Mouse (Mus musculus) limb, embryonic 13.5 days (tissue): ENCODE results near the gene Trim47. TPM values are rescaled to one million over a fixed set of nuclear protein-coding genes. Genes with fewer than 3 reads are reported as not detected.

Experiments
- ATAC-seq: fragments of 200-750 bp; cut with Nextera tagmentation; 2 replicates; pipeline ENCODE4 v1.8.0; 2017; ENCODE audit warnings: low read depth, moderate number of reproducible peaks, moderate TSS enrichment; ENCODE audit not compliant: low FRiP score
- H3K27ac ChIP-seq: fragments of 300-500 bp; sonication (generic); 2 replicates; pipeline ENCODE4 v1.5.1; 2015; ENCODE audit warnings: inconsistent platforms, mild to moderate bottlenecking, moderate library complexity
- H3K27me3 ChIP-seq: fragments of 300-500 bp; sonication (generic); 2 replicates; pipeline ENCODE4 v1.6.1; 2015; ENCODE audit warnings: mild to moderate bottlenecking, inconsistent platforms
- H3K36me3 ChIP-seq: fragments of 300-500 bp; sonication (generic); 2 replicates; pipeline ENCODE4 v1.6.1; 2015; ENCODE audit warnings: inconsistent platforms, mild to moderate bottlenecking, moderate library complexity
- H3K4me1 ChIP-seq: fragments of 300-500 bp; sonication (generic); 2 replicates; pipeline ENCODE4 v1.6.1; 2015; ENCODE audit warnings: inconsistent platforms
- H3K4me2 ChIP-seq: fragments of 300-500 bp; sonication (generic); replicated peaks from 2 replicates; pipeline ENCODE4 v1.6.1; 2015; ENCODE audit warnings: inconsistent platforms, mild to moderate bottlenecking, moderate library complexity
- H3K4me3 ChIP-seq: fragments of 300-500 bp; sonication (generic); 2 replicates; pipeline ENCODE4 v1.5.1; 2015; ENCODE audit warnings: moderate library complexity, mild to moderate bottlenecking, inconsistent platforms
- H3K9ac ChIP-seq: fragments of 300-500 bp; sonication (generic); 2 replicates; pipeline ENCODE4 v1.6.1; 2015; ENCODE audit warnings: mild to moderate bottlenecking, inconsistent platforms
- H3K9me3 ChIP-seq: fragments of 300-500 bp; sonication (generic); 2 replicates; pipeline ENCODE4 v1.6.1; 2016; ENCODE audit warnings: inconsistent platforms
- WGBS: fragments of 180-500 bp; shearing (Covaris S2); methylation state at CpG from one replicate; pipeline ENCODE4 v1.1.7; 2015; 5-methylcytosine and 5-hydroxymethylcytosine counted together
- polyA plus RNA-seq: library from polyadenylated mRNA; unstranded; fragments of >200 nt; fragmentation: Nextera tagmentation; extraction: Ambion mirVana; gene quantifications from 2 replicates; pipeline ENCODE4 v1.2.1, GENCODE M21; 2015

The Trim47 gene
- polyA plus RNA-seq, 1 experiment from 2014 or later, result 15.9 TPM

GRCm38 (mm10) chr11:116104006-116104646 is 22.9 kb downstream of the Trim47 start:
- Histone ChIP-seq H3K4me3 (no peak overlapping the region), H3K9ac (peak overlapping the region; percentile 51; the same call in 1 of the 2 replicates), H3K4me1 (peaks cover 81% of the 10 kb centered on the region), H3K27me3 (peaks cover 38% of the 10 kb centered on the region), H3K36me3 (no peaks in the 10 kb centered on the region), H3K27ac (peak overlapping the region; percentile 77), H3K4me2 (peak overlapping the region; percentile 27; the same call in 1 of the 2 replicates), H3K9me3 (no peaks in the 10 kb centered on the region)
- ATAC-seq, result peak; percentile 67; the same call in 1 of the 2 replicates
- 34% methylated on average over 14 of the region's 14 CpGs for WGBS

- ATAC-seq, result no peak
- Histone ChIP-seq H3K36me3 (no peaks in the 10 kb centered on the region), H3K4me1 (peaks cover 76% of the 10 kb centered on the region), H3K9me3 (no peaks in the 10 kb centered on the region), H3K4me3 (no peak overlapping the region), H3K27ac (peak overlapping the region; percentile 18; the same call in 1 of the 2 replicates), H3K4me2 (no peak overlapping the region), H3K9ac (no peak overlapping the region), H3K27me3 (peaks cover 33% of the 10 kb centered on the region)
- WGBS, result 77% methylated on average over 12 of the region's 12 CpGs
Observed at GRCm38 (mm10) chr11:116103572-116103971, 23.4 kb downstream of the Trim47 start.

GRCm38 (mm10) chr11:116102472-116102871 is 24.5 kb downstream of the Trim47 start:
- no peaks in the 10 kb centered on the region for H3K9me3 ChIP-seq
- peaks cover 22% of the 10 kb centered on the region for H3K27me3 ChIP-seq
- H3K36me3 ChIP-seq, result no peaks in the 10 kb centered on the region
- no peak overlapping the region for H3K4me3 ChIP-seq
- peaks cover 65% of the 10 kb centered on the region for H3K4me1 ChIP-seq
- ATAC-seq, result no peak
- H3K27ac ChIP-seq, result peak overlapping the region; percentile 80
- peak overlapping the region; percentile 28; the same call in 1 of the 2 replicates for H3K4me2 ChIP-seq
- 39% methylated on average over 3 of the region's 4 CpGs for WGBS
- peak overlapping the region; percentile 57; the same call in 1 of the 2 replicates for H3K9ac ChIP-seq

- H3K4me3 ChIP-seq, result no peak overlapping the region
- H3K36me3 ChIP-seq, result no peaks in the 10 kb centered on the region
- peak overlapping the region; percentile 80 for H3K27ac ChIP-seq
- peaks cover 17% of the 10 kb centered on the region for H3K27me3 ChIP-seq
- H3K4me1 ChIP-seq, result peaks cover 60% of the 10 kb centered on the region
- H3K9ac ChIP-seq, result peak overlapping the region; percentile 57
- H3K9me3 ChIP-seq, result 0 out of 2 replicates have a peak, but pooled peaks cover under 1% of the 10 kb centered on the region
- WGBS, result 42% methylated on average over 11 of the region's 11 CpGs
- ATAC-seq, result 0 out of 2 replicates have a peak, but pooled peaks have one; percentile 17
- H3K4me2 ChIP-seq, result peak overlapping the region; percentile 28
Observed at GRCm38 (mm10) chr11:116101931-116102381, 25.1 kb downstream of the Trim47 start.

- no peak overlapping the region for H3K4me2 ChIP-seq
- 0 out of 2 replicates have a peak, but pooled peaks cover 5% of the 10 kb centered on the region for H3K9me3 ChIP-seq
- ATAC-seq, result no peak
- peaks cover 48% of the 10 kb centered on the region for H3K4me1 ChIP-seq
- no peaks in the 10 kb centered on the region for H3K36me3 ChIP-seq
- peaks cover 5% of the 10 kb centered on the region for H3K27me3 ChIP-seq
- no peak overlapping the region for H3K9ac ChIP-seq
- no peak overlapping the region for H3K4me3 ChIP-seq
- 87% methylated on average over 7 of the region's 7 CpGs for WGBS
- peak overlapping the region; percentile 80; the same call in 1 of the 2 replicates for H3K27ac ChIP-seq
Observed at GRCm38 (mm10) chr11:116100839-116101238, 26.2 kb downstream of the Trim47 start.

GRCm38 (mm10) chr11:116100385-116100784 is 26.6 kb downstream of the Trim47 start:
- H3K36me3 ChIP-seq, result no peaks in the 10 kb centered on the region
- 77% methylated on average over 6 of the region's 6 CpGs for WGBS
- H3K9ac ChIP-seq, result no peak overlapping the region
- peaks cover 44% of the 10 kb centered on the region for H3K4me1 ChIP-seq
- peak; percentile 34; the same call in 1 of the 2 replicates for ATAC-seq
- H3K27ac ChIP-seq, result no peak overlapping the region
- 0 out of 2 replicates have a peak, but pooled peaks cover 5% of the 10 kb centered on the region for H3K9me3 ChIP-seq
- H3K4me3 ChIP-seq, result no peak overlapping the region
- H3K27me3 ChIP-seq, result peaks cover under 1% of the 10 kb centered on the region; the same call in 1 of the 2 replicates
- H3K4me2 ChIP-seq, result no peak overlapping the region

- no peaks in the 10 kb centered on the region for H3K36me3 ChIP-seq
- H3K4me3 ChIP-seq, result no peak overlapping the region
- no peak overlapping the region for H3K4me2 ChIP-seq
- 0 out of 2 replicates have a peak, but pooled peaks cover 5% of the 10 kb centered on the region for H3K9me3 ChIP-seq
- no peak overlapping the region for H3K9ac ChIP-seq
- 87% methylated on average over 6 of the region's 6 CpGs for WGBS
- H3K27ac ChIP-seq, result no peak overlapping the region; the same call in 1 of the 2 replicates
- no peak for ATAC-seq
- H3K27me3 ChIP-seq, result no peaks in the 10 kb centered on the region
- H3K4me1 ChIP-seq, result peaks cover 37% of the 10 kb centered on the region
Observed at GRCm38 (mm10) chr11:116099462-116099861, 27.5 kb downstream of the Trim47 start.

GRCm38 (mm10) chr11:116098711-116099460 is 28.1 kb downstream of the Trim47 start:
- ATAC-seq, result no peak
- Histone ChIP-seq H3K36me3 (no peaks in the 10 kb centered on the region), H3K27me3 (no peaks in the 10 kb centered on the region), H3K9me3 (0 out of 2 replicates have a peak, but pooled peaks cover 5% of the 10 kb centered on the region), H3K4me2 (no peak overlapping the region), H3K4me1 (peaks cover 31% of the 10 kb centered on the region), H3K9ac (no peak overlapping the region), H3K4me3 (no peak overlapping the region), H3K27ac (no peak overlapping the region; the same call in 1 of the 2 replicates)
- 70% methylated on average over 14 of the region's 14 CpGs for WGBS

- H3K4me2 ChIP-seq, result no peak overlapping the region
- H3K9ac ChIP-seq, result no peak overlapping the region
- WGBS, result 86% methylated on average over 5 of the region's 5 CpGs
- no peak for ATAC-seq
- no peak overlapping the region for H3K27ac ChIP-seq
- H3K4me1 ChIP-seq, result peaks cover 11% of the 10 kb centered on the region
- no peaks in the 10 kb centered on the region for H3K27me3 ChIP-seq
- H3K36me3 ChIP-seq, result no peaks in the 10 kb centered on the region
- 0 out of 2 replicates have a peak, but pooled peaks cover 5% of the 10 kb centered on the region for H3K9me3 ChIP-seq
- no peak overlapping the region for H3K4me3 ChIP-seq
Observed at GRCm38 (mm10) chr11:116096213-116097108, 30.5 kb downstream of the Trim47 start.

GRCm38 (mm10) chr11:116095573-116095972 is 31.4 kb downstream of the Trim47 start:
- Histone ChIP-seq H3K27me3 (no peaks in the 10 kb centered on the region), H3K4me1 (peaks cover 6% of the 10 kb centered on the region; the same call in 1 of the 2 replicates), H3K9ac (no peak overlapping the region), H3K4me2 (no peak overlapping the region), H3K9me3 (0 out of 2 replicates have a peak, but pooled peaks cover 5% of the 10 kb centered on the region), H3K36me3 (no peaks in the 10 kb centered on the region), H3K4me3 (no peak overlapping the region), H3K27ac (no peak overlapping the region)
- ATAC-seq, result no peak
- WGBS, result 77% methylated on average over 3 of the region's 3 CpGs
